Mouse (Mus musculus) neural tube, embryonic 11.5 days (tissue): ENCODE measurements around the gene Med4. TPM values are rescaled to one million over a fixed set of nuclear protein-coding genes. Genes with fewer than 3 reads are reported as not detected.

Experiments used
- ATAC-seq: fragments of 200-750 bp; cut with Nextera tagmentation; 2 replicates; pipeline ENCODE4 v1.8.0; 2017; ENCODE audit warnings: moderate number of reproducible peaks, mild to moderate bottlenecking, moderate TSS enrichment, moderate library complexity; ENCODE audit not compliant: insufficient read depth, low FRiP score, low TSS enrichment
- DNase-seq: peaks from one replicate; pipeline ENCODE4 v3.0.0-alpha.2; 2015; ENCODE audit warnings: low spot score
- H3K27ac ChIP-seq: fragments of 300-500 bp; sonication (generic); 2 replicates; pipeline ENCODE4 v1.5.1; 2014; ENCODE audit warnings: low read depth, mild to moderate bottlenecking, low read length
- H3K27me3 ChIP-seq: fragments of 300-500 bp; sonication (generic); 2 replicates; pipeline ENCODE4 v1.6.1; 2014; ENCODE audit warnings: mild to moderate bottlenecking, low read length, mixed read lengths; ENCODE audit not compliant: control insufficient read depth, insufficient read depth
- H3K36me3 ChIP-seq: fragments of 300-500 bp; sonication (generic); 2 replicates; pipeline ENCODE4 v1.6.1; 2014; ENCODE audit warnings: mild to moderate bottlenecking, low read length, moderate library complexity, mixed read lengths; ENCODE audit not compliant: control insufficient read depth, insufficient read depth
- H3K4me1 ChIP-seq: fragments of 300-500 bp; sonication (generic); 2 replicates; pipeline ENCODE4 v1.6.1; 2014; ENCODE audit warnings: low read length, mixed read lengths; ENCODE audit not compliant: control insufficient read depth, insufficient read depth
- H3K4me2 ChIP-seq: fragments of 300-500 bp; sonication (generic); 2 replicates; pipeline ENCODE4 v1.6.1; 2014; ENCODE audit warnings: low read depth, mild to moderate bottlenecking, moderate library complexity
- H3K4me3 ChIP-seq: fragments of 300-500 bp; sonication (generic); 2 replicates; pipeline ENCODE4 v1.5.1; 2014; ENCODE audit warnings: low read depth, low read length
- H3K9ac ChIP-seq: fragments of 300-500 bp; sonication (generic); 2 replicates; pipeline ENCODE4 v1.6.1; 2014; ENCODE audit warnings: mild to moderate bottlenecking, low read length
- H3K9me3 ChIP-seq: fragments of 300-500 bp; sonication (generic); 2 replicates; pipeline ENCODE4 v1.6.1; 2016; ENCODE audit warnings: low read length; ENCODE audit not compliant: control insufficient read depth
- WGBS: fragments of 180-500 bp; shearing (Covaris S2); extraction: QIAGEN DNeasy Blood & Tissue Kit; methylation state at CpG from one replicate; pipeline ENCODE4 v1.1.7; 2014; 5-methylcytosine and 5-hydroxymethylcytosine counted together
- polyA plus RNA-seq: library from polyadenylated mRNA; unstranded; fragments of >200 nt; fragmentation: Nextera tagmentation; extraction: Ambion mirVana; gene quantifications from 2 replicates; pipeline ENCODE4 v1.2.1, GENCODE M21; 2014

Med4 gene
- polyA plus RNA-seq = 96.7 and 101 TPM in 2 replicates

GRCm38 (mm10) chr14:73509765-73510423 lies at the start of gene Med4:
Gene Med4 (plus strand): TSS chr14:73510025.
- peak within 1 kb of the TSS; percentile 79 for H3K4me2 ChIP-seq
- DNase-seq = peak; percentile 96
- no peak within 1 kb of the TSS for H3K27ac ChIP-seq
- H3K4me1 ChIP-seq = no peaks in the 10 kb centered on the region
- peak; percentile 91 for ATAC-seq
- no peaks in the 10 kb centered on the region for H3K27me3 ChIP-seq
- H3K4me3 ChIP-seq = peak within 1 kb of the TSS; percentile 89
- H3K9ac ChIP-seq = peak within 1 kb of the TSS; percentile 89
- H3K36me3 ChIP-seq = peaks cover 2% of the 10 kb centered on the region; the same call in 1 of the 2 replicates
- no peaks in the 10 kb centered on the region for H3K9me3 ChIP-seq
- WGBS = 1% methylated on average over 41 of the region's 41 CpGs

DNA sequence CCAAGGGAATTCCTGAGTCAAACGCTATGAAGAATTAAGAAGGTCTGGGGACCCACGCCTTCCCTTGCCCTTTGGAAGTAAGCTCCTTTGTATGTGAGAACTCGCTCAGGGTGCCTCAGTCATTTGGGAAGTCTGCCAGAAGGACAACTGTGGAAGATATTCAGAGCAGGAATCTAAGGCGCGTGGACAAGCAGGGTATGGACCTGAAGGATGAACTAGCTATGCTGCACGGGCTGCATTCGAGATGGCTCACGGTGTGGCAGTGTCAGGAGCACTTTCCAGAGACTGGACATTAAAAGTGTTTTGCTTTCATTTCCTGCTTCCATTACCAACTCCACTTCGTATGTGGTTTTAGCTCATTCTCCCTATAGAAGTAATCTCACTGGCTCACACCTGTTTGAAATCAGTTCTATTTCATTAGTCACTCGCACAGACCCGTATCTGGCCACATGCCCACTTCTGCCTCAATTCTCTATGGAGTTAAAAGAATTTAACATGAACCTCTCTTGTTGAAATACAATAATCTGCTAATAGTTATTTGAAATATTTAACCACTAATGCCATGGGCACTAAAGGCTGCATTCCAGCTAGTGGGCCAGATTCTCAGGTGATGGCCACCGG lies 49.2 kb upstream of the Med4 start:
- H3K4me2 ChIP-seq = no peak overlapping the region
- DNase-seq (no peak), ATAC-seq (no peak)
- no peak overlapping the region for H3K9ac ChIP-seq
- no peaks in the 10 kb centered on the region for H3K9me3 ChIP-seq
- no peaks in the 10 kb centered on the region for H3K4me1 ChIP-seq
- 84% methylated on average over 12 of the region's 12 CpGs for WGBS
- H3K36me3 ChIP-seq = no peaks in the 10 kb centered on the region
- no peak overlapping the region for H3K27ac ChIP-seq
- H3K27me3 ChIP-seq = no peaks in the 10 kb centered on the region
- H3K4me3 ChIP-seq = no peak overlapping the region

DNA sequence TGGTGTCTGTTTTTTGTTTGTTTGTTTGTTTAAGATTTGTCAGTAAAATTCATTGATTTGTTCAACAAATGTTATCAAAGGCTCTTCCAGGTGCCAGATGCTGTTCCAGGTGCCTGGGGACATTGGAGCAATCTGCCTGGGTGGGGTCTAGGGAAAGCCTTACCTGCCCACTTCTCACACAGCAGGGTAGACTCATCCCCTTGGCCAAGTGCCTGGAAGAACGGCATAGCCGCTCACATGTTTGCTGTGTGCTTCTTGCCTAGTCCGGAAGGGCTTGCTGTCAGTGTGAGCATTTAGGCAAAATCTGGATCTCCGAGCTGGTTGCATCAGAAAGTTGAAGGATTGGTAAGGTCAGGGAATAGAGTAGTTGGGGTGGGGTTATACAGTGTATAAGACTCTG lies 47.6 kb upstream of the Med4 start:
- no peak overlapping the region for H3K4me2 ChIP-seq
- no peaks in the 10 kb centered on the region for H3K27me3 ChIP-seq
- H3K36me3 ChIP-seq = no peaks in the 10 kb centered on the region
- no peak overlapping the region for H3K27ac ChIP-seq
- H3K4me1 ChIP-seq = no peaks in the 10 kb centered on the region
- no peak overlapping the region for H3K9ac ChIP-seq
- 93% methylated on average over 4 of the region's 4 CpGs for WGBS
- DNase-seq (no peak), ATAC-seq (no peak)
- no peaks in the 10 kb centered on the region for H3K9me3 ChIP-seq
- no peak overlapping the region for H3K4me3 ChIP-seq

DNA sequence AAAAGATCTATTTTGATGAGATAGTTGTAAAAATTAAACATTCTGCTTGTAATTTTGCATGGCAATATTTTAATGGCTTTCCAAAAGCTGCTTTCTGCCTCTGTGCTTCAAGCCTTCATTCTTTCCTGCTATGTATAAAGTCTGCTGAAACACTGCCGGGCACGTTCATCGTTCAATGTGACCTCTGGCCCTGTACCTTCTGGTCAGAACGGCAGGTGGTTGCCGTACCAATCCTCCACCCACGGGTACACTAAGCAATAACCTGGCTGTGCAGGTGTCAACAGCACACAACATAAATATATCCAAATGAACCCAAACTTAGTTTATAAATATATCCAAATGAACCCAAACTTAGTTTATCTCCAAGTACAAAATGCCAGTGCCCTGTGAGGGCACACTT lies 42.1 kb upstream of the Med4 start:
- no peak for ATAC-seq
- H3K36me3 ChIP-seq = no peaks in the 10 kb centered on the region
- H3K27ac ChIP-seq = no peak overlapping the region

GRCm38 (mm10) chr14:73469506-73469905 lies 40.3 kb upstream of the Med4 start:
- no peaks in the 10 kb centered on the region for H3K36me3 ChIP-seq
- no peaks in the 10 kb centered on the region for H3K9me3 ChIP-seq
- H3K27me3 ChIP-seq = no peaks in the 10 kb centered on the region
- no peak overlapping the region for H3K9ac ChIP-seq
- H3K4me3 ChIP-seq = no peak overlapping the region
- WGBS = 72% methylated on average over 7 of the region's 7 CpGs
- H3K27ac ChIP-seq = no peak overlapping the region
- no peak overlapping the region for H3K4me2 ChIP-seq
- ATAC-seq (no peak), DNase-seq (no peak)
- no peaks in the 10 kb centered on the region; the same call in 1 of the 2 replicates for H3K4me1 ChIP-seq

More for the DNA sequence above, 42.1 kb upstream of the Med4 start:
- DNase-seq = no peak
- Histone ChIP-seq H3K9ac (no peak overlapping the region), H3K4me3 (no peak overlapping the region), H3K9me3 (no peaks in the 10 kb centered on the region), H3K4me1 (no peaks in the 10 kb centered on the region; the same call in 1 of the 2 replicates), H3K27me3 (no peaks in the 10 kb centered on the region), H3K4me2 (no peak overlapping the region)
- 84% methylated on average over 6 of the region's 6 CpGs for WGBS

GRCm38 (mm10) chr14:73470593-73470992 lies 39.2 kb upstream of the Med4 start:
- no peak overlapping the region for H3K4me3 ChIP-seq
- no peak overlapping the region for H3K27ac ChIP-seq
- ATAC-seq (no peak), DNase-seq (no peak)
- H3K27me3 ChIP-seq = no peaks in the 10 kb centered on the region
- H3K4me2 ChIP-seq = no peak overlapping the region
- H3K9ac ChIP-seq = no peak overlapping the region
- 79% methylated on average over 8 of the region's 8 CpGs for WGBS
- H3K36me3 ChIP-seq = no peaks in the 10 kb centered on the region
- H3K9me3 ChIP-seq = no peaks in the 10 kb centered on the region
- H3K4me1 ChIP-seq = no peaks in the 10 kb centered on the region; the same call in 1 of the 2 replicates

GRCm38 (mm10) chr14:73472205-73472604 lies 37.6 kb upstream of the Med4 start:
- H3K4me1 ChIP-seq = no peaks in the 10 kb centered on the region; the same call in 1 of the 2 replicates
- H3K27me3 ChIP-seq = no peaks in the 10 kb centered on the region
- no peak overlapping the region for H3K4me2 ChIP-seq
- no peak overlapping the region for H3K4me3 ChIP-seq
- H3K9ac ChIP-seq = no peak overlapping the region
- no peak overlapping the region for H3K27ac ChIP-seq
- H3K9me3 ChIP-seq = no peaks in the 10 kb centered on the region
- ATAC-seq (no peak), DNase-seq (no peak)
- no peaks in the 10 kb centered on the region for H3K36me3 ChIP-seq
- 61% methylated on average over 7 of the region's 7 CpGs for WGBS

DNA sequence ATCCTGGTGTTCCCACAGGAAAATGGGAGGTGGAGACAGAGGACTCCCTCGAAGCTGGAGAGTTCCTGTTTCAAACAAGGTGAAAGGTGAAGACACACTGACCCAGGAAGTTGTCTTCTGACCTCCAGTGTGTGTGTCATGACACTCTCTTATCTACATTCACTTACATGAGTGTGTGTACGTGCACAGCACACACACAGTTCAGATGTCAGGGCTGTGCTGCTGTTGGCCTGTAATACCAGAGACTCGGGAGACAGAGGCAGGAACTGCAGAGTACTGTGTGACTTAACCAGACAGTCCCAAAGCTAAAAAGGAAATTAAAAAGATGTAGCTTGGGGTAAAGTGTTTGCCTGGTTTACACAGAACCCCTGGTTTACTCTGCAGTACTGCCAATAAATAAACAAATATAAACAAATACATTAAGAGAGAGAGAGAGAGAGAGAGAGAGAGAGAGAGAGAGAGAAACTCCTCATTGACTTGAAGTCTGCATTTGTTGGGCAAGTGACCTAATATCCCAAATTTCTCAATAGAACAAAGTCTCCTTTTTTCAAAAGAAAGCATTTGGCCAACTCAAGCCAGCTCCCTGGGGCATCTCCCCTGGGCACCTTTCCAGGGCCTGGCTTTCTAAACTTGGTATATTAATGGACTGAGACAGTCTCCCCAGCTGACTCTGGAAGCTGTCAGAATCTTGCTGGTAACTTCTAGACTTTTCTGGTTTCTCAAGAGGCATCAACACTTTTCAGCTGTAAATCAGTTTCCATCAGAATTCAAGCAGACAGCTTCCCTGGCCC lies 36.0 kb upstream of the Med4 start:
- WGBS = 73% methylated on average over 3 of the region's 3 CpGs
- ATAC-seq = no peak
- H3K27ac ChIP-seq = no peak overlapping the region

More for the DNA sequence above, 36.0 kb upstream of the Med4 start:
- H3K4me3 ChIP-seq = no peak overlapping the region
- no peaks in the 10 kb centered on the region for H3K27me3 ChIP-seq
- peak; percentile 26 for DNase-seq
- H3K9me3 ChIP-seq = no peaks in the 10 kb centered on the region
- H3K36me3 ChIP-seq = no peaks in the 10 kb centered on the region
- no peak overlapping the region for H3K4me2 ChIP-seq
- H3K9ac ChIP-seq = no peak overlapping the region
- no peaks in the 10 kb centered on the region; the same call in 1 of the 2 replicates for H3K4me1 ChIP-seq
